Mouse (Mus musculus): ENCODE data around the gene Prl8a6.

Prl8a6 gene

GRCm38 (mm10) chr13:27438588-27438987, at the start of gene Prl8a6:
Gene Prl8a6 (minus strand): TSS chr13:27438688.
- DNase-seq: no peak

GRCm38 (mm10) chr13:27433159-27433558, 5.3 kb downstream of the Prl8a6 start:
- no peak for DNase-seq

- DNase-seq: no peak
Observed at GRCm38 (mm10) chr13:27413640-27414039, 24.8 kb downstream of the Prl8a6 start.

- peak; percentile 84 to 85 for DNase-seq
Observed at GRCm38 (mm10) chr13:27399061-27399724, 39.3 kb downstream of the Prl8a6 start.

- no peak for DNase-seq
Observed at GRCm38 (mm10) chr13:27390746-27391145, 47.7 kb downstream of the Prl8a6 start, which contains the start of gene Prl2b1. Gene Prl2b1 (minus strand): TSS chr13:27390846.

Data from cerebellum, postnatal 10 days (tissue).